Mouse (Mus musculus) E14TG2a.4 (cell line): ENCODE results near the gene Macrod2.

Experiments used
- H3K27me3 ChIP-seq: 2 replicates; pipeline ENCODE4 v1.6.1; 2014; ENCODE audit warnings: low read length, control low read depth; ENCODE audit not compliant: insufficient read depth
- H3K36me3 ChIP-seq: 2 replicates; pipeline ENCODE4 v1.6.1; 2014; ENCODE audit warnings: low read length, control low read depth; ENCODE audit not compliant: insufficient read depth
- H3K4me1 ChIP-seq: replicated peaks from 2 replicates; pipeline ENCODE4 v1.6.1; 2014; ENCODE audit warnings: low read depth, low read length, control low read depth
- H3K4me3 ChIP-seq: replicated peaks from 2 replicates; pipeline ENCODE4 v1.5.1; 2014; ENCODE audit warnings: mild to moderate bottlenecking, low read length
- H3K9me3 ChIP-seq: 2 replicates; pipeline ENCODE4 v1.6.1; 2014; ENCODE audit warnings: low read length, control low read depth
- CTCF ChIP-seq: conservative IDR thresholded peaks from 2 replicates; pipeline ENCODE4 v1.5.1; 2014; ENCODE audit warnings: low read length
- NANOG ChIP-seq: IDR thresholded peaks from 2 replicates; pipeline ENCODE4 v1.6.1; 2014; ENCODE audit warnings: borderline replicate concordance, low read length, mixed read lengths
- POU5F1 ChIP-seq: IDR thresholded peaks from 2 replicates; pipeline ENCODE4 v1.6.1; 2014; ENCODE audit warnings: low read length, borderline replicate concordance

Macrod2 gene

DNA sequence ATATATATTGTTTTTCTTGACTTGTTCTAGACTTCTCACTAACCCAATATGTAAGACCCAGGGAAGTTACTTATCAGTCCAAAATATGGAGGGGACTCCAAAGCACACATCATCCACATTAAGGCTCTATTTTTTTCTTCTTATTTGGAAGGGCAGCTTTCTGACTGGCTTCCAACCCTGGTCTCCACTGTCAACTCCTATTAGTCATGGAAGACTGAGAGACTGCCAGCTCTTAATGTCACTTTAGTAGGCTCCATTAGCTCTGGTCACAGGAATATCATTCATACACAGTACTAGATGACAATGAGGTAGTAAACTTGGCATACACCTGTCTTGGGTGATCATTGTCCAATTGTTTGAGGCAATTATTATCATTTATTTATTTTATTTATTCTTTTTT, 1631.6 kb downstream of the Macrod2 start:
- TF ChIP-seq POU5F1 (no peak), CTCF (no peak), NANOG (no peak)
- H3K36me3 ChIP-seq: no peaks in the 10 kb centered on the region
- H3K4me3 ChIP-seq: no peak overlapping the region
- H3K27me3 ChIP-seq: no peaks in the 10 kb centered on the region
- no peaks in the 10 kb centered on the region for H3K9me3 ChIP-seq
- H3K4me1 ChIP-seq: no peaks in the 10 kb centered on the region

DNA sequence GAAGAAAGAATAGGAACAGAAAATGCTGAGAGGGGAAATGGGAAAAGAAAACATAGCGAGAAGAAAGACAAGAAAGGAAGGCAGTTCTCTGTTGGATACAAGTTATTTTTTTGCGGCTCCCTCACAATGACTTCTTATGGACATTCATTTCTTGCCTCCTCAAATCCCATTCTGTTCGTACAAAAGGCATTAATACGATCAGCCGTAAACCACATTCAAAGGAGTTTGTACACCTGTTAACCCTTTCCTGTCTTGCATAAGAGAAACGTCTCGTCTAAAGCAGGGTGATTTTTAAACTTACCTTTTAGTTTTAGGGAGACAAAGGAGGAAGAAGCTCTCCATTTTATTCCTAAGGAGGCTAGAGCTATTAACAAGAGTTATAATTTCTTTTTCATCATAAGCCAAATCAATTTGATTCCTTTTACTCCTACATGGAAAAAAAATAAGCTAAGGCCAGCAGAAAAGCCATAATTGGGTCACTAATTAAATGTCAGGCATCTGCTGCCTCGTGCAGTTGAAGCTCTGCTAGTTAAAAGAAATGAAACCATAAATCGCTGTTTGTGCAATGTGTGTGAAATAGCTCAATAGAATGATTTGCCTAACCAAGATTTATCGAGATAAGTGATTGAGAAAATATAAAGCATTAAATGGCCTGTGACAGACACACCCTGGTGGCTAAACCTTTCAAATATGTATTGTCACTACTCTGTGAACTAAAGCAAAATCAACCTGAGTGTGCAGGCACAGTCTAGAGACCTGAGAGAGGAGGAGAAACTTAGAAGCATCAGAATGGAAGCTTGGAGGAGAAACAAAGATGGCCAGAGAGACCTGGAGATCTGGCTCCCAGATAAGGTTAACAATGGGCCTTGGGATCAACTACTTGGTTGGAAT, 1635.9 kb downstream of the Macrod2 start:
- Histone ChIP-seq H3K4me1 (no peaks in the 10 kb centered on the region), H3K36me3 (no peaks in the 10 kb centered on the region), H3K4me3 (no peak overlapping the region), H3K27me3 (no peaks in the 10 kb centered on the region), H3K9me3 (no peaks in the 10 kb centered on the region)
- TF ChIP-seq CTCF (no peak), POU5F1 (no peak), NANOG (no peak)

DNA sequence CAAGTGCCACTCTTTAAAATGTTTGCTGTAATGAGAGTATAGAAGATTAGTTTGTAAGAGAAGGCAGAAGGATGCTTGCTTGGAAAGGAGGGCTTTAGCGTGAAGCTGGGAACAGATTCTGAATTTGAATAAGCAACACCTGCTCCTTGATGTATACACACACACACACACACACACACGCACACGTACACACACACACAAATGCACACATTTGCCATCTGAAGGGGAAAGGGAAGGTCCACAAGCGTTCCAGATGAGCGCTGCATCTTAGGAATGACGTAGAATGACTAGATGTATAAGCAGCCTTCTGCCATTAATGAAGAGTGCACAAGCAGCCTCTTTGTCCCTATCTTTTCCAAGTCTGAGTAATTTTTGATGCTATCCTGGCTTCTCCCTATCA, 1660.5 kb downstream of the Macrod2 start:
- no peaks in the 10 kb centered on the region for H3K27me3 ChIP-seq
- TF ChIP-seq POU5F1 (no peak), CTCF (no peak), NANOG (no peak)
- H3K9me3 ChIP-seq: no peaks in the 10 kb centered on the region
- no peaks in the 10 kb centered on the region for H3K36me3 ChIP-seq
- no peak overlapping the region for H3K4me3 ChIP-seq
- H3K4me1 ChIP-seq: no peaks in the 10 kb centered on the region

DNA sequence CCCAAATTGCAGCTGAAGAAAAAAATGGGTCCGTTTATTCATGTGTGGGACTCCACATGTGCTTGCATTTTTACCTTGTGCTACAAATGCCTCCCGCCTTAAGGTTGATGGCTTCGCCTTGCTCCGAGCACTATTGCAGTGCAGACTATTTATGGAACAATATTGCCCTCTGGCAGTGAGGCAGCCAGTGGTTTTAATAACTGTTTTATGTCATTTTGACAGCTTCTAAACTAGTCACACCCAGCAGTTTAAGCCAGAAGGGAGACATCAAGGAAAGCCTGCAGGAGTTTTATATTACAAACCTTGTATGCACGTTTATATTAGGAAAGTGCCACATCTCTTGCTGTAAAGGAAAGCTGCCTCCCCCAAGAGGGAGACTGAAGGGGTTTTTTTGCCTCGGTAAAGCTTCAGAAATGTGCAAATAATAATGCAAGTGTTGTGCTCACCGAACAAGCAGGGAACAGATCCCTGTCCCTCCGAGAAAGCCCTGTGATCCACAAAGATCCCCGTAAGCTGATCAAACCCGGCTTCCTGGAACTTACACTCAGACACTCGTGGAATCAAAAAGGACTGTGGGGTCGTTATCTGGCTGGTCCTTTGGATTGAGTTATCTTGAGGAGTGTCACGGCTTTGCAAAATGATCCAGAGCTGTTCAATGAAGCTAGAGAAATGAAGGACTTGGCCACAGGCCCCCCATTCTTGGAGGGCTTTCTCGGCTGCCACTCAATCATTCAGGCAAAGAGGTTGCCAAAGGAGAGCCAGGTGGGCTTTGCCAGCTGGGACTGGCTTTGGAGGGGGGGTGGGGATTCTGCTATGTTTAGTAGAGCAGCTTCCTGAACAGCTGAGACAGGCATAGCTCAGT, 1663.0 kb downstream of the Macrod2 start:
- TF ChIP-seq POU5F1: no peak
- no peak for TF ChIP-seq NANOG
- TF ChIP-seq CTCF: no peak

DNA sequence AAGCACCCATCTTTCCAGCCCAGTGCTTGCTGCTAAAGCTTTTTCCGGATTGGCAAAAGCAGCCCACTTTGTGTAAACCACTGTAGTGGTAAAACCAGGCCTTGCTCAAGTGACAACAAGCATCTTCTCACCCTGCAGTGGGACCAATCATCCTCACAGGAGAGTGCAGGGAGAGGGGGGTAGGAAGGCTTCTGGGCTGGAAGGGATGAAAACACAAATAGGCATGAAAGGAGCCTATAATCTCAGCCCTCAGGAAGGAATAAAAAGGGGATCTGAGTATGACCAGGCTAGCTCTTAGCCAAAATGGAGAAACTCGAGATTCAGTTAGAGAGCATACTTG, 1663.6 kb downstream of the Macrod2 start:
- H3K9me3 ChIP-seq: no peaks in the 10 kb centered on the region
- no peak overlapping the region for H3K4me3 ChIP-seq
- no peak for TF ChIP-seq POU5F1
- no peak for TF ChIP-seq NANOG
- no peak for TF ChIP-seq CTCF
- no peaks in the 10 kb centered on the region for H3K27me3 ChIP-seq
- H3K36me3 ChIP-seq: no peaks in the 10 kb centered on the region
- H3K4me1 ChIP-seq: no peaks in the 10 kb centered on the region

More for the DNA sequence above, 1663.0 kb downstream of the Macrod2 start:
- no peaks in the 10 kb centered on the region for H3K9me3 ChIP-seq
- no peaks in the 10 kb centered on the region for H3K4me1 ChIP-seq
- H3K36me3 ChIP-seq: no peaks in the 10 kb centered on the region
- no peak overlapping the region for H3K4me3 ChIP-seq
- no peaks in the 10 kb centered on the region for H3K27me3 ChIP-seq

DNA sequence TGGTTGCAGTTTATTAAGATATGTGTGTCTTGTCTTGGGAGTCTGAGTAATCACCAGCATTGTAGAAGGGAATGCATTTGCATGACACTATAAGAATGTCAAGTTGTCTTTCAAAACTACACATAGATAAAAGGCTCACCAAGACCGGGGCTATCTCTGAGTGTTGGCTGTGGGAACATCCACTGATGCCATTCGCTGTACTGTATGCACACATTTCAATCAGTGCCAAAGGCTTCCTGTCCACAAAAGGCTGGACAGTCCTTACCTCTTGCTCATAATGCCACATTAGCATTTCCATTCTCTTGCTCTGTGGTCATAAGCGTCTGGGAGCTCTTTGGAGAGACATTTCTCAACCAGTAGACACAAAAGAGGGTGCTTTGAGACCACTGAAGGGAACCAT, 1713.8 kb downstream of the Macrod2 start:
- no peaks in the 10 kb centered on the region for H3K36me3 ChIP-seq
- TF ChIP-seq NANOG (no peak), POU5F1 (no peak), CTCF (no peak)

DNA sequence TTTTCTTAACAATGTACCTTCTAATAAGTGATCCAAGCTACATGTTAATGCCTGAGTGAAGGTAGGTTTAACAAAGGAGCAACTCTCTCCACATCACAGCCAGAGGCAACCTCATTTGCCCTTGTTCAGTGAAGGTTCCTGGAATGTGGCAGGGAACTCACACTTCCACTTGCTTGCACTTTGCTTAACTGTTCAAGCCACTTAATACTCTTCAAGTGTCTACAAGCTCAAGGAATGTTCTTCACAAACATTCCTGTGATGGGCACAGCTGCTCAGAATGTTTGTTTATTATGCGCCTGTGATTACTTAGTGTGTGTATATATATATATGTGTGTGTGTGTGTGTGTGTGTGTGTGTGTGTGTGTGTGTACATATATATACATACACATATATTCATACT, 1721.5 kb downstream of the Macrod2 start:
- TF ChIP-seq NANOG (no peak), CTCF (no peak), POU5F1 (no peak)
- H3K4me3 ChIP-seq: no peak overlapping the region
- no peaks in the 10 kb centered on the region for H3K4me1 ChIP-seq
- no peaks in the 10 kb centered on the region for H3K27me3 ChIP-seq
- H3K9me3 ChIP-seq: no peaks in the 10 kb centered on the region
- no peaks in the 10 kb centered on the region for H3K36me3 ChIP-seq

More for the DNA sequence above, 1713.8 kb downstream of the Macrod2 start:
- Histone ChIP-seq H3K4me3 (no peak overlapping the region), H3K27me3 (no peaks in the 10 kb centered on the region), H3K9me3 (peaks cover 10% of the 10 kb centered on the region), H3K4me1 (no peaks in the 10 kb centered on the region)

DNA sequence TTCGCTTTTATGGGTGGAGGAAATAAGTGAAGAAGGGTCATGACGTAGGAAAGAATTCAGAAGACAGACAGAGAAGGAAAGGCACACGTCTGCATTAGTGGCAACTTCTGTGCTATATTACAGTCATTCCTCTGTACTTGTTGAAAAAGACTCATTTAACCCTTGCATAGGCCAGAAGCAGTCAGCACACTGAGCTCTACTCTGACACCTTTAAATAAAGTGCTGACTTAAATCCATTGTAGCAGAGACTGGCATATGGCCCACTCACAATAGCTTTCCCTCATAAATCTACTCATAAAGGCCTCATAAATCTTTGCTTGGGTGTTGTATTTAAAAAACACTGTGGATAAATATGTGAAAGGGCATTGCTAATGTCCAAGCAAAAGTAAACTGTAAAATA, 1733.0 kb downstream of the Macrod2 start:
- no peaks in the 10 kb centered on the region for H3K36me3 ChIP-seq
- no peaks in the 10 kb centered on the region for H3K4me1 ChIP-seq
- H3K27me3 ChIP-seq: no peaks in the 10 kb centered on the region
- TF ChIP-seq CTCF (no peak), NANOG (no peak), POU5F1 (no peak)
- H3K9me3 ChIP-seq: no peaks in the 10 kb centered on the region
- no peak overlapping the region for H3K4me3 ChIP-seq
